Mouse (Mus musculus): Measurements from ENCODE around the gene Ticrr. TPM values are rescaled to one million over a fixed set of nuclear protein-coding genes. Genes with fewer than 3 reads are reported as not detected.

The Ticrr gene
- polyA plus RNA-seq, 1 experiment from 2014 or later: 20.8 TPM

- Histone ChIP-seq H3K9ac (no peak overlapping the region), H3K4me3 (ENCODE audit: low read depth, low read length) (no peak overlapping the region), H3K9me3 (ENCODE audit: low read depth, low read length) (no peaks in the 10 kb centered on the region), H3K4me2 (no peak overlapping the region), H3K27me3 (ENCODE audit: insufficient read depth, low read length) (no peaks in the 10 kb centered on the region), H3K36me3 (ENCODE audit: insufficient read depth) (peaks cover 94% of the 10 kb centered on the region), H3K27ac (ENCODE audit: low read depth) (no peak overlapping the region), H3K4me1 (ENCODE audit: insufficient read depth) (no peaks in the 10 kb centered on the region)
- ATAC-seq (ENCODE audit: insufficient read depth) (no peak), DNase-seq (peak; percentile 38)
- TF ChIP-seq CTCF (IDR thresholded peaks at IDR 0.05; ENCODE audit: low read depth): peak; percentile 43
Measured at GRCm38 (mm10) chr7:79679186-79679585, 19.2 kb downstream of the Ticrr start.

- Histone ChIP-seq H3K9me3 (ENCODE audit: low read depth, low read length) (no peaks in the 10 kb centered on the region), H3K4me1 (ENCODE audit: insufficient read depth) (no peaks in the 10 kb centered on the region), H3K27me3 (ENCODE audit: insufficient read depth, low read length) (no peaks in the 10 kb centered on the region), H3K4me3 (ENCODE audit: low read depth, low read length) (no peak overlapping the region), H3K4me2 (no peak overlapping the region), H3K9ac (no peak overlapping the region), H3K36me3 (ENCODE audit: insufficient read depth) (peaks cover 94% of the 10 kb centered on the region), H3K27ac (ENCODE audit: low read depth) (no peak overlapping the region)
- DNase-seq (no peak), ATAC-seq (ENCODE audit: insufficient read depth) (no peak)
- TF ChIP-seq CTCF (IDR thresholded peaks at IDR 0.05; ENCODE audit: low read depth): no peak
- 90% methylated on average over 2 of the region's 2 CpGs for WGBS
Measured at GRCm38 (mm10) chr7:79680231-79680630, 20.2 kb downstream of the Ticrr start.

- Histone ChIP-seq H3K36me3 (ENCODE audit: insufficient read depth) (peaks cover 95% of the 10 kb centered on the region), H3K4me2 (no peak overlapping the region), H3K9ac (no peak overlapping the region), H3K9me3 (ENCODE audit: low read depth, low read length) (no peaks in the 10 kb centered on the region), H3K27ac (ENCODE audit: low read depth) (no peak overlapping the region), H3K27me3 (ENCODE audit: insufficient read depth, low read length) (no peaks in the 10 kb centered on the region), H3K4me1 (ENCODE audit: insufficient read depth) (no peaks in the 10 kb centered on the region), H3K4me3 (ENCODE audit: low read depth, low read length) (no peak overlapping the region)
- ATAC-seq (ENCODE audit: insufficient read depth) (no peak), DNase-seq (no peak)
- WGBS: 82% methylated on average over 8 of the region's 8 CpGs
- no peak for TF ChIP-seq CTCF (IDR thresholded peaks at IDR 0.05; ENCODE audit: low read depth)
Measured at GRCm38 (mm10) chr7:79696495-79696894, 36.5 kb downstream of the Ticrr start.

GRCm38 (mm10) chr7:79702755-79703154 is 42.8 kb downstream of the Ticrr start:
- Histone ChIP-seq H3K36me3 (ENCODE audit: insufficient read depth) (peaks cover 83% of the 10 kb centered on the region), H3K4me3 (ENCODE audit: low read depth, low read length) (no peak overlapping the region), H3K9ac (no peak overlapping the region), H3K4me2 (no peak overlapping the region), H3K4me1 (ENCODE audit: insufficient read depth) (no peaks in the 10 kb centered on the region), H3K27ac (ENCODE audit: low read depth) (no peak overlapping the region), H3K27me3 (ENCODE audit: insufficient read depth, low read length) (no peaks in the 10 kb centered on the region), H3K9me3 (ENCODE audit: low read depth, low read length) (no peaks in the 10 kb centered on the region)
- DNase-seq: no peak
- no peak for ATAC-seq (ENCODE audit: insufficient read depth)
- WGBS: 67% methylated on average over 16 of the region's 16 CpGs
- TF ChIP-seq CTCF (IDR thresholded peaks at IDR 0.05; ENCODE audit: low read depth): no peak

GRCm38 (mm10) chr7:79705210-79705609 is 45.2 kb downstream of the Ticrr start:
- Histone ChIP-seq H3K4me3 (ENCODE audit: low read depth, low read length) (no peak overlapping the region), H3K4me2 (no peak overlapping the region), H3K9me3 (ENCODE audit: low read depth, low read length) (no peaks in the 10 kb centered on the region), H3K36me3 (ENCODE audit: insufficient read depth) (peaks cover 72% of the 10 kb centered on the region), H3K9ac (no peak overlapping the region), H3K27ac (ENCODE audit: low read depth) (no peak overlapping the region), H3K4me1 (ENCODE audit: insufficient read depth) (no peaks in the 10 kb centered on the region), H3K27me3 (ENCODE audit: insufficient read depth, low read length) (no peaks in the 10 kb centered on the region)
- no peak for TF ChIP-seq CTCF (IDR thresholded peaks at IDR 0.05; ENCODE audit: low read depth)
- WGBS: 78% methylated on average over 5 of the region's 5 CpGs
- DNase-seq: no peak
- no peak for ATAC-seq (ENCODE audit: insufficient read depth)

- peaks cover 32% of the 10 kb centered on the region for H3K36me3 ChIP-seq (ENCODE audit: insufficient read depth)
- no peak overlapping the region for H3K27ac ChIP-seq (ENCODE audit: low read depth)
- DNase-seq (peak; percentile 83), ATAC-seq (ENCODE audit: insufficient read depth) (peak; percentile 76; the same call in 1 of the 2 replicates)
- H3K4me2 ChIP-seq: peak overlapping the region; percentile 70
- TF ChIP-seq CTCF (IDR thresholded peaks at IDR 0.05; ENCODE audit: low read depth): 0 out of 2 replicates have a peak, but pooled peaks have one; percentile 13
- no peaks in the 10 kb centered on the region for H3K9me3 ChIP-seq (ENCODE audit: low read depth, low read length)
- peak overlapping the region; percentile 36 for H3K4me3 ChIP-seq (ENCODE audit: low read depth, low read length)
- H3K9ac ChIP-seq: peak overlapping the region; percentile 34; the same call in 1 of the 2 replicates
- WGBS: 3% methylated on average over 43 of the region's 55 CpGs
- no peaks in the 10 kb centered on the region for H3K4me1 ChIP-seq (ENCODE audit: insufficient read depth)
- H3K27me3 ChIP-seq (ENCODE audit: insufficient read depth, low read length): peaks cover 12% of the 10 kb centered on the region; the same call in 1 of the 2 replicates
Measured at GRCm38 (mm10) chr7:79710130-79710607, 50.2 kb downstream of the Ticrr start.

- Histone ChIP-seq H3K4me2 (peak overlapping the region; percentile 70; the same call in 1 of the 2 replicates), H3K9ac (no peak overlapping the region), H3K36me3 (ENCODE audit: insufficient read depth) (peaks cover 32% of the 10 kb centered on the region), H3K9me3 (ENCODE audit: low read depth, low read length) (no peaks in the 10 kb centered on the region), H3K4me3 (ENCODE audit: low read depth, low read length) (peak overlapping the region; percentile 36; the same call in 1 of the 2 replicates), H3K4me1 (ENCODE audit: insufficient read depth) (no peaks in the 10 kb centered on the region), H3K27me3 (ENCODE audit: insufficient read depth, low read length) (peaks cover 12% of the 10 kb centered on the region; the same call in 1 of the 2 replicates), H3K27ac (ENCODE audit: low read depth) (no peak overlapping the region)
- DNase-seq: no peak
- no peak for TF ChIP-seq CTCF (IDR thresholded peaks at IDR 0.05; ENCODE audit: low read depth)
- no peak for ATAC-seq (ENCODE audit: insufficient read depth)
- 46% methylated on average over 17 of the region's 17 CpGs for WGBS
Measured at GRCm38 (mm10) chr7:79710831-79711230, 50.8 kb downstream of the Ticrr start.

Data from lung, embryonic 14.5 days (tissue).